Mouse (Mus musculus): ENCODE results near the gene Aox2. TPM values are rescaled to one million over a fixed set of nuclear protein-coding genes. Genes with fewer than 3 reads are reported as not detected.

The Aox2 gene
- polyA plus RNA-seq, 1 experiment, result 0.01 TPM

- under 1% methylated on average over 60 of the region's 61 CpGs for WGBS
- DNase-seq (ENCODE audit: low read depth, low spot score), result peak; percentile 62
Measured at GRCm38 (mm10) chr1:58392652-58393283, 114.6 kb downstream of the Aox2 start, which contains the start of gene Bzw1. Gene Bzw1, plus strand, starts transcription at chr1:58392898.

GRCm38 (mm10) chr1:58393284-58394195 lies 115.4 kb downstream of the Aox2 start:
- under 1% methylated on average over 89 of the region's 90 CpGs for WGBS

GRCm38 (mm10) chr1:58395341-58395740 lies 117.2 kb downstream of the Aox2 start:
- DNase-seq (ENCODE audit: low read depth, low spot score), result no peak
- WGBS, result 87% methylated on average over 3 of the region's 3 CpGs

More at GRCm38 (mm10) chr1:58393284-58394195, 115.4 kb downstream of the Aox2 start:
- DNase-seq (ENCODE audit: low read depth, low spot score), result no peak

- DNase-seq (ENCODE audit: low read depth, low spot score), result no peak
- WGBS, result 100% methylated on average over 1 of the region's 1 CpGs
Measured at GRCm38 (mm10) chr1:58396179-58396578, 118.1 kb downstream of the Aox2 start.

- WGBS, result 91% methylated on average over 6 of the region's 6 CpGs
- DNase-seq (ENCODE audit: low read depth, low spot score), result no peak
Measured at GRCm38 (mm10) chr1:58397731-58398130, 119.6 kb downstream of the Aox2 start.

GRCm38 (mm10) chr1:58401396-58401795 lies 123.3 kb downstream of the Aox2 start:
- DNase-seq (ENCODE audit: low read depth, low spot score), result no peak

GRCm38 (mm10) chr1:58403745-58404144 lies 125.6 kb downstream of the Aox2 start:
- no peak for DNase-seq (ENCODE audit: low read depth, low spot score)
- 92% methylated on average over 5 of the region's 5 CpGs for WGBS

More at GRCm38 (mm10) chr1:58401396-58401795, 123.3 kb downstream of the Aox2 start:
- 91% methylated on average over 6 of the region's 6 CpGs for WGBS

GRCm38 (mm10) chr1:58407321-58407720 lies 129.2 kb downstream of the Aox2 start:
- DNase-seq (ENCODE audit: low read depth, low spot score), result no peak
- 97% methylated on average over 7 of the region's 7 CpGs for WGBS

GRCm38 (mm10) chr1:58408141-58408540 lies 130.0 kb downstream of the Aox2 start:
- WGBS, result 85% methylated on average over 6 of the region's 6 CpGs
- no peak for DNase-seq (ENCODE audit: low read depth, low spot score)

- WGBS, result 75% methylated on average over 5 of the region's 5 CpGs
- no peak for DNase-seq (ENCODE audit: low read depth, low spot score)
Measured at GRCm38 (mm10) chr1:58409553-58410197, 131.5 kb downstream of the Aox2 start.

GRCm38 (mm10) chr1:58410198-58410588 lies 132.1 kb downstream of the Aox2 start:
- 71% methylated on average over 3 of the region's 3 CpGs for WGBS
- DNase-seq (ENCODE audit: low read depth, low spot score), result no peak

- WGBS, result 70% methylated on average over 7 of the region's 7 CpGs
Measured at GRCm38 (mm10) chr1:58410776-58411175, 132.7 kb downstream of the Aox2 start.

GRCm38 (mm10) chr1:58415442-58415841 lies 137.3 kb downstream of the Aox2 start:
- no peak for DNase-seq (ENCODE audit: low read depth, low spot score)
- 23% methylated on average over 1 of the region's 1 CpGs for WGBS

More at GRCm38 (mm10) chr1:58410776-58411175, 132.7 kb downstream of the Aox2 start:
- no peak for DNase-seq (ENCODE audit: low read depth, low spot score)

- no peak for DNase-seq (ENCODE audit: low read depth, low spot score)
- 57% methylated on average over 2 of the region's 2 CpGs for WGBS
Measured at GRCm38 (mm10) chr1:58416048-58416447, 137.9 kb downstream of the Aox2 start.

GRCm38 (mm10) chr1:58420032-58420431 lies 141.9 kb downstream of the Aox2 start:
- WGBS, result 68% methylated on average over 10 of the region's 10 CpGs

GRCm38 (mm10) chr1:58420961-58421360 lies 142.8 kb downstream of the Aox2 start:
- WGBS, result 11% methylated on average over 7 of the region's 7 CpGs
- no peak for DNase-seq (ENCODE audit: low read depth, low spot score)

More at GRCm38 (mm10) chr1:58420032-58420431, 141.9 kb downstream of the Aox2 start:
- DNase-seq (ENCODE audit: low read depth, low spot score), result no peak

- WGBS, result 1% methylated on average over 13 of the region's 13 CpGs
- DNase-seq (ENCODE audit: low read depth, low spot score), result peak; percentile 64
Measured at GRCm38 (mm10) chr1:58422879-58423278, 144.8 kb downstream of the Aox2 start.

GRCm38 (mm10) chr1:58423371-58424248 lies 145.5 kb downstream of the Aox2 start, which contains the start of gene Clk1:
Gene Clk1, minus strand, starts transcription at chr1:58424066.
- peak; percentile 84 for DNase-seq (ENCODE audit: low read depth, low spot score)
- under 1% methylated on average over 79 of the region's 79 CpGs for WGBS

GRCm38 (mm10) chr1:58424551-58424950 lies 146.4 kb downstream of the Aox2 start:
- WGBS, result 86% methylated on average over 3 of the region's 3 CpGs

More at GRCm38 (mm10) chr1:58424551-58424950, 146.4 kb downstream of the Aox2 start:
- DNase-seq (ENCODE audit: low read depth, low spot score), result no peak
